Mouse (Mus musculus) megakaryocyte, embryonic 14.5 days (primary cell): ENCODE measurements around the gene Rb1.

Source experiments
- FLI1 ChIP-seq: IDR thresholded peaks from 2 replicates; pipeline ENCODE4 v1.6.1; 2012; ENCODE audit warnings: low read length, inconsistent platforms, mixed read lengths
- GATA1 ChIP-seq: IDR thresholded peaks from 3 replicates; pipeline ENCODE4 v1.6.1; 2012; ENCODE audit warnings: mixed read lengths, low read length, inconsistent platforms, borderline replicate concordance

- TF ChIP-seq GATA1 = no peak
- TF ChIP-seq FLI1 = no peak
These were observed 3.5 kb downstream of the Rb1 start for GRCm38 (mm10) chr14:73322142-73322541.
